Mouse (Mus musculus) right cerebral cortex, postnatal 36 days (tissue): ENCODE data around the gene Glud1.
"Not testable (repeated sequence)": the region's sequence is repeated elsewhere in the genome, so short reads cannot be mapped to it uniquely, and the experiment has no call there.

Experiments
- DNase-seq, 2 experiments: peaks; one replicate each; pipeline ENCODE4 v3.0.0; 2022; ENCODE audit warnings: low spot score in 2 of 2, mixed read lengths in 1 of 2

Glud1 gene

GRCm38 (mm10) chr14:34311691-34312090 lies 1.2 kb downstream of the Glud1 start:
- no peak for DNase-seq

- DNase-seq = no peak
Measured at GRCm38 (mm10) chr14:34312339-34313048, 2.0 kb downstream of the Glud1 start.

DNA sequence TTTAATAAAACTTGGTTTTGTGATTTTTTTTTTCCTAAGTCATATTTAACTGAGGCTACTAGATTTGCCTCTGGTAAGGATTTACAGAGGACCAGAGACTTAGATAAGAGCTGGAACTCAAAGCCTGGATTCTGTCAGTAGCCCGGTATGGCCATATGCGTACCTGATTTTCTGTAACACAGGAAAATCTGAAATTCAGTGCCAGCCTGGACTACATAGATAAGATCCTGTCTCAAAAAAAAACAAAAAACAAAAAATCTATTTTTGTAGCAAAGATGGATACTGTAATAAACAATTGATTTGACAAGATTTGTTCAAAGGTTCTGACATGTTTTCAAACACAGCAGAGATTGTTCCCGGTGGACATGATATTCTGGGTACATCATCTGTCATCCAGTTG lies 3.1 kb downstream of the Glud1 start:
- no peak for DNase-seq

DNA sequence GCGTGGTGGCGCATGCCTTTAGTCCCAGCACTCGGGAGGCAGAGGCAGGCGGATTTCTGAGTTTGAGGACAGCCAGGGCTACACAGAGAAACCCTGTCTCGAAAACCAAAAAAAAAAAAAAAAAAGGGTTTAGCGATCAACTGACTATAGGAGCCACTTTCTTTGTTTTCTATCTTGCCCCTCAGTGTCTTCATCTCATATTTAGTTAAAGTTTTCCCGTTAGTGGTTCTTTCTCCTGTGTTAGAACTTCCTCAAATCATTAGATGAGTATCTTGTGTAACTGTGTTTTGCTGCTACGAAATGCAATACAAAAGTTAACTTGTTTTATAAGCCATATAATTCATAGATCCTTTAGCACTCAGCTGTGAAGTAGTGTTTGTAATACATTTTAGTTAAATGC lies 3.9 kb downstream of the Glud1 start:
- DNase-seq = not testable (repeated sequence)

GRCm38 (mm10) chr14:34314796-34315195 lies 4.3 kb downstream of the Glud1 start:
- DNase-seq = no peak

DNA sequence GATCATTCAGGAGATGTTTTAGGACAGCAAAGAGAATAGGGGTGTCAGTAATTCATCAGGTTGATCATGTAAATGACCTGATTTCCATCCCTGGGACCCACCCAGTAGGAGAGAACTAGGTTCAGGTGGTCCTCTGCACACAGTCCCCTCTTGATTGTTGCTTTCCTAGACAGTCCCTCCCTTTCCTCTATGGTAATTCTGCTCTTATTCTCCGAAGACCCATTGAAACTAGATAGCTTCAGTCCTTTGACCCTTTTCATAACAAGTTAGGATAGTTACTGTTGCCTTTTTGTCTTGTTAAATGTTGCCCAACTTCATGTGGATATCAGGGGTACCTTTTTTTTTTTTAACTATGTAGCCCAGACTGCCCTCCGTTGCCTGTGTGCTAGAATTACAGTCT lies 5.8 kb downstream of the Glud1 start:
- no peak for DNase-seq

GRCm38 (mm10) chr14:34317431-34317830 lies 6.9 kb downstream of the Glud1 start:
- no peak for DNase-seq

GRCm38 (mm10) chr14:34318113-34318512 lies 7.6 kb downstream of the Glud1 start:
- DNase-seq = no peak

DNA sequence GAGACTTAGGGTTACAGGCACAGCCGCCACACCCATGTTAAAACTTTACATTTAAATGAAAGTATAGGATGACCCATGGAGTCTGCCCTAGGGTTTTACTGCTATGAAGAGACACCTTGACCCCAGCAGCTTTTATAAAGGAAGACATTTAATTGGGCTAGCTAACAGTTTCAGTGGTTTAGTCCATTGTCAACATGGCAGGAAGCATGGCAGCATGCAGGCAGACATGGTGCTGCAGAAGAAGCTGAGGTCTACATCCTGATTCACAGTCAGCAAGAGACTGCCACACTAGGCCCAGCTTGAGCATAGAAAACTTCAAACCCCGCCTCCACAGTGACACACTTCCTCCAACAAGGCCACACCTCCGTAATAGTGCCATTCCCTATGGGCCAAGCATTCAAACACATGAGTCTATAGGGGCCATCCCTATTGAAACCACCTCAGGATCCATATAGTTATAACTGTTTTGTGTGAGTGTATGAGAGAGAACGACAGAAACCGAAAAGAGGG lies 13.1 kb downstream of the Glud1 start:
- no peak for DNase-seq

DNA sequence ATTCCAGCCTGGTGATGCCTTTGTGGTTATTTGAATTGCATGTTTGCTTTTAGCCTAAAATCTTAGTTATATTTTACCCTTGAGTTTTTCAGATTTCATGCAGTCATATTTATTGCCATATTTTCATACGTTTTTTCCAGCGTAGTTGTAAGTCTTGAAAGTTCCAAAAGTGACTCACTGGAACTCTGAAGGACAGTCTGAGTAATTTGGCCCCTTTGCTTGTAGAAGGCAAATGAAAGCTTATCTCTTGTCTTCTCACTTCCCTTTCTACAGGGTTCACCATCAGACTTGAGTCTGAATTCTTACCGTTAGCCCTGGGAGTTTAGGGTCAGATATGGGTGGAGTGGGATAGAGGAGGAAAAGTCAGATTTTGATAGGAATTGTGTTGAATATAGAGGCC lies 16.1 kb downstream of the Glud1 start:
- DNase-seq = no peak

DNA sequence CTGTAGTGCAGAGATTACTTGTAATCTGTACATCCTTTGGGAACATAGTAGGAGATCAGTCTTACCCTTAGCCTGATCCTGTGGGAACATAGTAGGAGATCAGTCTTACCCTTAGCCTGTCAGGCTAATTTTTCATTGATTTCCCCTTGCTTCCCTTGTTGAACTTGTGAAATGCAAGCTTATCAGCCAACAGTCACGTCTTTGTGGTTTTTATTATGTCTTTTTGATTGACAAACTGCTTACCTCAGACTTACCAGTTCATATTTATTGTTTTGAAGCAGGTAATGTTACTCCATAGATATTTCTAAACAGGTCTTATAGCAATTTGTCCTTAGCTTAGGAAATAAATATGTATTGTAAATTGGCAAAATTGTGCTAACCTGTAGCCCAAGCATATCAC lies 17.1 kb downstream of the Glud1 start:
- DNase-seq = no peak

GRCm38 (mm10) chr14:34330657-34331158 lies 20.2 kb downstream of the Glud1 start:
- DNase-seq = no peak

DNA sequence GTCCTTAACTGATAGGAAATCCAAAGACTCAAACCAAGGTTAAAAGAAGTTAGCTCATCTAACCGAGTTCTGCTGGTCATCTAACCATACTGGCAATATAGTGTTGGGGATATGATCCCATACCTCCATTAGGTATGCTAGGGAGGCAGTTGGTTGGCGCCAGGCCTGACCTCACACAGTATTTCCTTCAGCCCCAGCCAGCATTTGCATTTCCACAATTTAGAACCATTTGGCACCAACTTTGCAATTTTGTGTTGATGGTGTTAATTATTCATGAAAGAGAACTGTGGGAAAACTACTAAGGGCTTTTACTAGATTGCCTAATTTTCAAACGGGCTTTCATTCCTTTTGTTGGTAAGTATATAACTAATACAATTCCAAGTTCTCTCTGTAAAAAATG lies 21.4 kb downstream of the Glud1 start:
- DNase-seq = peak; percentile 33 to 34

- DNase-seq = peak; percentile 55 to 64
Measured at GRCm38 (mm10) chr14:34332476-34332875, 21.9 kb downstream of the Glud1 start.

GRCm38 (mm10) chr14:34339446-34339845 lies 28.9 kb downstream of the Glud1 start:
- no peak for DNase-seq

- no peak for DNase-seq
Measured at GRCm38 (mm10) chr14:34341993-34342392, 31.5 kb downstream of the Glud1 start.

DNA sequence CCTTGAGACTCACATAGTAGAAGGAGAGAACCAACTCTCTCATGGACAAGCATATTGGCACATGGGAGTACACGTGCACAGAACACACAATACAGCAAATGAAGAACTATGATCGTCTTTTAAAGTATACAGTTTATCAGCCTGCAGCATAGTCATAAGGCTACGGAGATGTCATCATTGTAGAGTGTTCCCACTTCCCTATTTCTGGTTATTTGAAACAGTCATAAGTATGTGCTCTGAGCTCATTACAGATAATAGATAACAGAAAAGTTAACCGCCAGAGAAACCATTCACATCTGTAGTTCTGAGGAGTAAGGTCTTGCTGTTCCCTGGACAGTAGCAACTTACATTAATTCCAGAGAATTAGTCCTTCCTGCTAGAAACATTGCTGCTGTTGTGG lies 32.6 kb downstream of the Glud1 start:
- DNase-seq = no peak

DNA sequence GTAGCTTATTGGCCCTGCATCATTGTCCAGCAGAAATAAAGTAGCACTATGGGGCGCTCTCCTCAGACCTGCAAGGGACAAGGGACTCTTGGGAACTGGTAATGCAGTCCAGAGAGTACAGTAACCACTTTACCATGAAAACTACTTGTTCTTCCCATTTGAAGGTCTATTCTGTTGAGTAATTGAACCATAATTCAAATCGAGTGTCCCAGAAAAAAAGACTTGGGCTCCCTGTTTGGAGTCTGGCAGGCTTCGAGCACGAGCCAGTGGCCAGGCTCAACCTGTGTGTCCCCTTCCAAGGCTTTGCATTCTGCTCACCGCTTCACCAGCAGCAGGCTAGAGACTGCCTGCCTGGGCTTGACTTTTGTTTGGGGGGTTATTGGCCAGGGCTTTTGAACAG lies 33.8 kb downstream of the Glud1 start:
- no peak for DNase-seq

GRCm38 (mm10) chr14:34345771-34346566 lies 35.4 kb downstream of the Glud1 start:
- DNase-seq = no peak

GRCm38 (mm10) chr14:34347084-34347483 lies 36.6 kb downstream of the Glud1 start:
- DNase-seq = no peak

GRCm38 (mm10) chr14:34348301-34348700 lies 37.8 kb downstream of the Glud1 start:
- no peak for DNase-seq

- no peak for DNase-seq
Measured at GRCm38 (mm10) chr14:34349007-34349406, 38.5 kb downstream of the Glud1 start.

- DNase-seq = no peak
Measured at GRCm38 (mm10) chr14:34351660-34352059, 41.1 kb downstream of the Glud1 start.
